ENCODE assay signal across 25 mouse cellular contexts in the genomic region with DNA sequence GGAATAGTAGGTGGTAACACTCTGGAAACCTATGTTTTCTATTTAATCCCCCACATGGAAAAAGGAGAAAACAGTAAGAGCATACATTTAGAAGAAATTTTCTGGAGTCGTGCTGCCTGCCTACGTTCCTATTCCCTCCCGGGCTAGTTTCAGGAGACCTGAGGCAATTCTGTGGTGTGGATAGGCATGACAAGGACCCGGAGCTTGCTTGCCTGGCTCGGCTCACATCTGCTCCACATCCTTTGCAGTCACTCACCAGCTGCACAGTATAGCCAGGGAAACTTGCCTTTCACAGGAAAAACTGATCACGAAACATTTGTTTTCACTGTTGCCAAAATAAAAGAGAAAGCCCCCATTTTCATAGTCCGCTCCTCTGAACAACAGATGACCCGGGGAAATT.
DNase-seq lines count a peak whose midpoint lies in the region; ATAC-seq and TF ChIP-seq lines count a peak whose summit lies in the region.
"Had no signal": no experiment of that assay in that cellular context is flagged by ENCODE, and none has a peak within 500 bp of the region (broad histone marks: within the 10 kb centered on the region; RNA-seq: fewer than 3 reads in every experiment).

No protein-coding gene starts in this region.

- TF ChIP-seq CTCF in gastrocnemius, adult 2 months (IDR thresholded peaks at IDR 0.05) = no peak

- H3K36me3 ChIP-seq in embryonic facial prominence, embryonic 13.5 days = peaks cover 6% of the 10 kb centered on the region; the same call in 1 of the 2 replicates
- H3K36me3 ChIP-seq in hindbrain, embryonic 13.5 days = no peaks in the 10 kb centered on the region
- H3K36me3 ChIP-seq: forebrain, embryonic 12.5 days; forebrain, embryonic 15.5 days; hindbrain, embryonic 10.5 days had no signal

- no peaks in the 10 kb centered on the region for H3K9me3 ChIP-seq in embryonic facial prominence, embryonic 13.5 days
- no peaks in the 10 kb centered on the region for H3K9me3 ChIP-seq in hindbrain, embryonic 13.5 days
- H3K9me3 ChIP-seq: embryonic facial prominence, embryonic 12.5 days; forebrain, embryonic 12.5 days; forebrain, embryonic 15.5 days; hindbrain, embryonic 10.5 days had no signal

- no peak for DNase-seq in gastrocnemius, adult 2 months
- DNase-seq in gastrocnemius, postnatal 25 days = no peak
- DNase-seq in 3T3-L1 (ENCODE audit: low read depth, low spot score) = peak; percentile 6
- no peak for DNase-seq in ovary, postnatal 14 days (ENCODE audit: low spot score)
- DNase-seq: adrenal gland, adult 8-10 months; adrenal gland, postnatal 25 days; cerebellum, adult 11-12 months; cerebellum, adult 8-10 months; cerebellum, postnatal 10 days; cerebellum, postnatal 36 days; embryo, embryonic 11 days; gastrocnemius, postnatal 36 days; kidney, adult 18-20 months had no signal

- H3K4me1 ChIP-seq in embryonic facial prominence, embryonic 13.5 days = no peaks in the 10 kb centered on the region
- H3K4me1 ChIP-seq in hindbrain, embryonic 13.5 days (replicated peaks) = peaks cover 22% of the 10 kb centered on the region
- H3K4me1 ChIP-seq: embryonic facial prominence, embryonic 12.5 days had no signal

- H3K27ac ChIP-seq in gastrocnemius, adult 2 months = no peak overlapping the region
- H3K27ac ChIP-seq in embryonic facial prominence, embryonic 13.5 days = no peak overlapping the region
- no peak overlapping the region for H3K27ac ChIP-seq in hindbrain, embryonic 13.5 days
- H3K27ac ChIP-seq: embryonic facial prominence, embryonic 12.5 days; forebrain, embryonic 12.5 days; forebrain, embryonic 15.5 days; hindbrain, embryonic 10.5 days; hindbrain, embryonic 14.5 days; hindbrain, postnatal 0 days had no signal

- intact Hi-C loops in gastrocnemius, adult 2 months (cut with DNase I) = no loop called here

- WGBS in embryonic facial prominence, embryonic 13.5 days = 40% methylated on average over 8 of the region's 8 CpGs
- WGBS in hindbrain, embryonic 13.5 days = 79% methylated on average over 8 of the region's 8 CpGs

- peak overlapping the region; percentile 12 for H3K4me2 ChIP-seq in embryonic facial prominence, embryonic 13.5 days
- no peak overlapping the region for H3K4me2 ChIP-seq in hindbrain, embryonic 13.5 days
- H3K4me2 ChIP-seq: embryonic facial prominence, embryonic 12.5 days; forebrain, embryonic 12.5 days; forebrain, embryonic 15.5 days; heart, embryonic 11.5 days; hindbrain, embryonic 14.5 days had no signal

- no peak overlapping the region for H3K9ac ChIP-seq in embryonic facial prominence, embryonic 13.5 days
- H3K9ac ChIP-seq in hindbrain, embryonic 13.5 days = no peak overlapping the region
- H3K9ac ChIP-seq: embryonic facial prominence, embryonic 12.5 days; forebrain, embryonic 12.5 days; forebrain, embryonic 15.5 days; hindbrain, embryonic 14.5 days had no signal

- no peak for ATAC-seq in embryonic facial prominence, embryonic 13.5 days (ENCODE audit: insufficient number of reproducible peaks, insufficient read depth, low FRiP score, low TSS enrichment, low read depth)
- no peak for ATAC-seq in hindbrain, embryonic 13.5 days (ENCODE audit: low FRiP score)
- ATAC-seq: activated CD4-positive, CD25-positive, alpha-beta regulatory T cell, adult 4 months; forebrain, embryonic 15.5 days; hindbrain, postnatal 0 days; inflammation-experienced regulatory T-cells, adult 6 months; intestine, embryonic 16.5 days had no signal

- no peaks in the 10 kb centered on the region for H3K27me3 ChIP-seq in embryonic facial prominence, embryonic 13.5 days
- no peaks in the 10 kb centered on the region for H3K27me3 ChIP-seq in hindbrain, embryonic 13.5 days
- H3K27me3 ChIP-seq: embryonic facial prominence, embryonic 12.5 days; forebrain, embryonic 12.5 days; forebrain, embryonic 15.5 days had no signal

- peak overlapping the region; percentile 7; the same call in 1 of the 2 replicates for H3K4me3 ChIP-seq in gastrocnemius, adult 2 months
- H3K4me3 ChIP-seq in embryonic facial prominence, embryonic 13.5 days = no peak overlapping the region
- H3K4me3 ChIP-seq in hindbrain, embryonic 13.5 days = no peak overlapping the region
- H3K4me3 ChIP-seq: embryonic facial prominence, embryonic 12.5 days; forebrain, embryonic 12.5 days; forebrain, embryonic 15.5 days; hindbrain, embryonic 10.5 days had no signal
